Mouse (Mus musculus) midbrain, embryonic 14.5 days (tissue): ENCODE data around the gene Pcbp3. TPM values are rescaled to one million over a fixed set of nuclear protein-coding genes. Genes with fewer than 3 reads are reported as not detected.

Source experiments
- ATAC-seq: fragments of 200-750 bp; cut with Nextera tagmentation; 2 replicates; pipeline ENCODE4 v1.8.0; 2017; ENCODE audit warnings: moderate number of reproducible peaks, moderate library complexity; ENCODE audit not compliant: low FRiP score, low TSS enrichment
- DNase-seq: peaks from one replicate; pipeline ENCODE4 v3.0.0-alpha.2; 2015
- H3K27ac ChIP-seq: fragments of 300-500 bp; sonication (generic); replicated peaks from 2 replicates; pipeline ENCODE4 v1.5.1; 2014; ENCODE audit warnings: mild to moderate bottlenecking, low read depth, low read length, moderate library complexity
- H3K27me3 ChIP-seq: fragments of 300-500 bp; sonication (generic); 2 replicates; pipeline ENCODE4 v1.6.1; 2014; ENCODE audit warnings: low read length, control low read depth, mixed read lengths; ENCODE audit not compliant: control insufficient read depth, insufficient read depth
- H3K36me3 ChIP-seq: fragments of 300-500 bp; sonication (generic); 2 replicates; pipeline ENCODE4 v1.6.1; 2014; ENCODE audit warnings: low read length, control low read depth; ENCODE audit not compliant: control insufficient read depth, insufficient read depth
- H3K4me1 ChIP-seq: fragments of 300-500 bp; sonication (generic); 2 replicates; pipeline ENCODE4 v1.6.1; 2014; ENCODE audit warnings: mild to moderate bottlenecking, antibody characterized with exemption, low read length, control low read depth; ENCODE audit not compliant: control insufficient read depth, insufficient read depth
- H3K4me2 ChIP-seq: fragments of 300-500 bp; sonication (generic); 2 replicates; pipeline ENCODE4 v1.6.1; 2014; ENCODE audit warnings: mild to moderate bottlenecking, low read length, moderate library complexity
- H3K4me3 ChIP-seq: fragments of 300-500 bp; sonication (generic); replicated peaks from 2 replicates; pipeline ENCODE4 v1.5.1; 2014; ENCODE audit warnings: low read depth, low read length
- H3K9ac ChIP-seq: fragments of 300-500 bp; sonication (generic); replicated peaks from 2 replicates; pipeline ENCODE4 v1.6.1; 2014; ENCODE audit warnings: mild to moderate bottlenecking, low read length, moderate library complexity
- H3K9me3 ChIP-seq: fragments of 300-500 bp; sonication (generic); 2 replicates; pipeline ENCODE4 v1.6.1; 2016; ENCODE audit warnings: low read length, control low read depth, mixed read lengths; ENCODE audit not compliant: control insufficient read depth
- WGBS: fragments of 180-500 bp; shearing (Covaris S2); extraction: QIAGEN DNeasy Blood & Tissue Kit; methylation state at CpG from one replicate; pipeline ENCODE4 v1.1.7; 2014; 5-methylcytosine and 5-hydroxymethylcytosine counted together
- polyA plus RNA-seq: library from polyadenylated mRNA; unstranded; fragments of >200 nt; fragmentation: Nextera tagmentation; extraction: Ambion mirVana; gene quantifications from 2 replicates; pipeline ENCODE4 v1.2.1, GENCODE M21; 2014

Gene Pcbp3
- polyA plus RNA-seq, 1 experiment from 2014 or later, result 37.3 TPM

DNA sequence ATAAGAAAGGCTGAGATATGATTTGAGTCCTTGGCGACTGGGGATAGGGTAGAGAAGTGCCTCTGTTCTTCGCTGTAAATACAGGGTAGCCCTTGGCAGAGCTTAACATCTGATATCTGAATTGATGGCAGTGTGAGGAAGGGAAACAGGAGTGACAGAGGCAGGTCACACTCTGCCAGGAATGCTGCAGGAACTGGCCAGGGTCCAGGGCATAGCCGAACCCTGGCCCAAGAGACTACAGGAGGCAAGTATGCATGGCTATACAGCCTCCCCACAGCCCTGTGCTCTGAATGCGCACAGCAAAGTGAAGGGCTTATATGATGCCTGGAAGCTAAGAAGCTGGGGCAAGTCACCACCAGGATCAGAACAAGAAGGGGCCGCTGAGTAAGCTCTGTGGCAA lies 79.8 kb downstream of the Pcbp3 start:
- no peak overlapping the region for H3K9ac ChIP-seq
- no peak overlapping the region for H3K4me2 ChIP-seq
- DNase-seq (no peak), ATAC-seq (no peak)
- no peaks in the 10 kb centered on the region for H3K36me3 ChIP-seq
- H3K27ac ChIP-seq, result no peak overlapping the region
- H3K4me3 ChIP-seq, result no peak overlapping the region
- no peaks in the 10 kb centered on the region for H3K9me3 ChIP-seq
- H3K4me1 ChIP-seq, result peaks cover 16% of the 10 kb centered on the region
- WGBS, result 70% methylated on average over 5 of the region's 5 CpGs
- no peaks in the 10 kb centered on the region for H3K27me3 ChIP-seq

DNA sequence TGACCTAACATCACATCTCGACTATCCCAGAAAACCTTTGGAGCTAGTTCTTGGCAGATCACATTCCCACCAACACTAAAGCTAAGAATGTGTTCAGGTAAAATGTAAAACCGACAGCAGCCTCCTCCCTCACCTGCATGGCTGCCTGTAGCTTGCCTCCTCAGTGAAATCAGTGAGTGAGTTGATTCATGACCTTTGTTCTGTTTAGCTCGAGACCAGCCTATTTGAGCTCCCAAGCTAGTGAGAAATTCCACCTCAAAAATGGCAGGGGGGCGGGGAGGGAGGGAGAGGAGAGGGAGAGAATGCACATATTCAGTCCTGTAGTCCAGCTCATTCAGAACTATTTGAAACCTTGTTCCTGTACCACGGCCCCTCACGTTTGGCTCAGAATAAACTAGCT lies 86.4 kb downstream of the Pcbp3 start:
- no peak for ATAC-seq
- WGBS, result 88% methylated on average over 6 of the region's 6 CpGs
- H3K27me3 ChIP-seq, result no peaks in the 10 kb centered on the region
- no peaks in the 10 kb centered on the region for H3K36me3 ChIP-seq
- H3K4me1 ChIP-seq, result no peaks in the 10 kb centered on the region
- no peak overlapping the region for H3K27ac ChIP-seq
- no peak overlapping the region for H3K4me3 ChIP-seq
- H3K4me2 ChIP-seq, result no peak overlapping the region
- H3K9me3 ChIP-seq, result no peaks in the 10 kb centered on the region
- no peak for DNase-seq
- H3K9ac ChIP-seq, result no peak overlapping the region

- ATAC-seq (no peak), DNase-seq (no peak)
- H3K4me1 ChIP-seq, result no peaks in the 10 kb centered on the region
- no peaks in the 10 kb centered on the region for H3K27me3 ChIP-seq
- 84% methylated on average over 5 of the region's 5 CpGs for WGBS
- H3K27ac ChIP-seq, result no peak overlapping the region
- no peaks in the 10 kb centered on the region for H3K36me3 ChIP-seq
- H3K9me3 ChIP-seq, result no peaks in the 10 kb centered on the region
- no peak overlapping the region for H3K4me3 ChIP-seq
- H3K4me2 ChIP-seq, result no peak overlapping the region
- H3K9ac ChIP-seq, result no peak overlapping the region
Measured at GRCm38 (mm10) chr10:76874879-76875278, 86.8 kb downstream of the Pcbp3 start.

GRCm38 (mm10) chr10:76874398-76874797 lies 87.3 kb downstream of the Pcbp3 start:
- DNase-seq, result no peak
- no peak overlapping the region for H3K27ac ChIP-seq

DNA sequence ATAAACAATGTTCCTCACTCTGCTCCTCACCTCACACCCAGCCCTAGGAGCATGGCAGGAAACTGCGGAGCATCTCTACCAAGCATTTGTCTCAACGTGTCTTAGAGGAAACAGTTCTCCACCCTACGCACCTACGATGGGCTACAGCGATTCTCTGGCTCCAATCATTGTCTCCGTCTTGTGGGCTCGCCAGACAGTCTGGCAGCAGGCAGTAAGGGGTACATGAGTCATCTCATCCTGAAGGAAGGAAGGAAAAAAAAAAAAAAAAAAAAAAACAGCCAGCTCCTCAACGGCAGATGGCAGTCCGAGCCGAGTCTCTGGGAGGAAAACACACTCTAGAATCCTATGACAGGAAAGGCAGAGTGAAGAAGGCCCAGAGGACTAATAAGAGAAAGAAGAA lies 87.7 kb downstream of the Pcbp3 start:
- Histone ChIP-seq H3K4me1 (no peaks in the 10 kb centered on the region), H3K4me3 (no peak overlapping the region), H3K4me2 (no peak overlapping the region), H3K36me3 (no peaks in the 10 kb centered on the region), H3K9me3 (no peaks in the 10 kb centered on the region), H3K27ac (no peak overlapping the region), H3K27me3 (no peaks in the 10 kb centered on the region), H3K9ac (no peak overlapping the region)
- ATAC-seq, result no peak
- 87% methylated on average over 10 of the region's 10 CpGs for WGBS
- DNase-seq, result no peak

More at GRCm38 (mm10) chr10:76874398-76874797, 87.3 kb downstream of the Pcbp3 start:
- Histone ChIP-seq H3K4me1 (no peaks in the 10 kb centered on the region), H3K9me3 (no peaks in the 10 kb centered on the region), H3K27me3 (no peaks in the 10 kb centered on the region), H3K4me2 (no peak overlapping the region), H3K36me3 (no peaks in the 10 kb centered on the region), H3K4me3 (no peak overlapping the region), H3K9ac (no peak overlapping the region)
- ATAC-seq, result no peak
- 95% methylated on average over 1 of the region's 1 CpGs for WGBS

DNA sequence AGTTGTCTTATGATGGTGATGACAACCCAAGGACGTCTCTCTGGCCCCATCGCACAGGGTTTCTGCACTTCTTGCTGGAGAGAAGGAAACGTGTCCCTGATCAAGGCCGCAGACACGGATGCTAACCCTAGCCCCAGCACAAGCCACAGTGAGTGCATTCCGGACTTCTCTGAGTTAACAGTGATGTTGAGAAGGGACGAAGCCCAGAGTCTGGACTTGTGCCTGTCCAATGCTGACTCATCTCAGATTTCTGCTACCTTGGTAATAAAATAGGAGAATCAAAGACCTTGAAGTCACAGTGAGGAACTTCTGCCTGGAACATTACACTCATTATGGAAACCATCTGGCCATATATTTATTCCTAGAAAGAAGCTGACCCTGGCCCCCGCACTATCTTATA lies 89.0 kb downstream of the Pcbp3 start:
- no peaks in the 10 kb centered on the region for H3K36me3 ChIP-seq
- no peaks in the 10 kb centered on the region for H3K9me3 ChIP-seq
- no peak for DNase-seq
- H3K4me3 ChIP-seq, result no peak overlapping the region
- 92% methylated on average over 8 of the region's 8 CpGs for WGBS
- H3K9ac ChIP-seq, result no peak overlapping the region
- no peaks in the 10 kb centered on the region for H3K27me3 ChIP-seq
- H3K4me2 ChIP-seq, result no peak overlapping the region
- no peak for ATAC-seq
- no peaks in the 10 kb centered on the region for H3K4me1 ChIP-seq
- no peak overlapping the region for H3K27ac ChIP-seq

GRCm38 (mm10) chr10:76865936-76866335 lies 95.8 kb downstream of the Pcbp3 start:
- no peak overlapping the region for H3K4me2 ChIP-seq
- H3K4me1 ChIP-seq, result no peaks in the 10 kb centered on the region
- no peaks in the 10 kb centered on the region for H3K9me3 ChIP-seq
- H3K36me3 ChIP-seq, result no peaks in the 10 kb centered on the region
- no peak overlapping the region for H3K27ac ChIP-seq
- no peak for ATAC-seq
- no peak for DNase-seq
- H3K27me3 ChIP-seq, result no peaks in the 10 kb centered on the region
- no peak overlapping the region for H3K9ac ChIP-seq
- H3K4me3 ChIP-seq, result no peak overlapping the region

DNA sequence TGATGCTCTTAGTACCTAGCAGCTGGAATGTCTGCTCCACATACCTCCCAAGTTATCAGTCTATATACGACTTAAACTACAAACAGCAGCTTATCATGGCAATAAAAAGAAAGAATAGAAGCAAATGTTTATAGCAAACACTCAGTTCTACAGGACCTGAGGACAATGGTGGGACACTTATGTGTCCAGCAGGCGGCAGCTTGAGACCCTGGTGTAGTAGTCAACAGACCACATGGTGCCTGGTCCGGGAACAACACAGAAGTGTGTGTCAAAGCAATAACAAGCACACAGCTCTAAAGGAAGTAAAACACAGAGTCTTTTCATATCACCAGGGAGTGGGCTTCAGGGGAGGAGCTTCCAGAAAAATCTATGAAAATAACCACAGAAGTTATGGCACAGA lies 100.7 kb downstream of the Pcbp3 start:
- Histone ChIP-seq H3K27ac (no peak overlapping the region), H3K4me2 (no peak overlapping the region), H3K4me1 (peaks cover 3% of the 10 kb centered on the region; the same call in 1 of the 2 replicates), H3K4me3 (no peak overlapping the region), H3K36me3 (no peaks in the 10 kb centered on the region), H3K9ac (no peak overlapping the region), H3K27me3 (no peaks in the 10 kb centered on the region), H3K9me3 (no peaks in the 10 kb centered on the region)
- DNase-seq (no peak), ATAC-seq (no peak)
- 77% methylated on average over 3 of the region's 3 CpGs for WGBS

DNA sequence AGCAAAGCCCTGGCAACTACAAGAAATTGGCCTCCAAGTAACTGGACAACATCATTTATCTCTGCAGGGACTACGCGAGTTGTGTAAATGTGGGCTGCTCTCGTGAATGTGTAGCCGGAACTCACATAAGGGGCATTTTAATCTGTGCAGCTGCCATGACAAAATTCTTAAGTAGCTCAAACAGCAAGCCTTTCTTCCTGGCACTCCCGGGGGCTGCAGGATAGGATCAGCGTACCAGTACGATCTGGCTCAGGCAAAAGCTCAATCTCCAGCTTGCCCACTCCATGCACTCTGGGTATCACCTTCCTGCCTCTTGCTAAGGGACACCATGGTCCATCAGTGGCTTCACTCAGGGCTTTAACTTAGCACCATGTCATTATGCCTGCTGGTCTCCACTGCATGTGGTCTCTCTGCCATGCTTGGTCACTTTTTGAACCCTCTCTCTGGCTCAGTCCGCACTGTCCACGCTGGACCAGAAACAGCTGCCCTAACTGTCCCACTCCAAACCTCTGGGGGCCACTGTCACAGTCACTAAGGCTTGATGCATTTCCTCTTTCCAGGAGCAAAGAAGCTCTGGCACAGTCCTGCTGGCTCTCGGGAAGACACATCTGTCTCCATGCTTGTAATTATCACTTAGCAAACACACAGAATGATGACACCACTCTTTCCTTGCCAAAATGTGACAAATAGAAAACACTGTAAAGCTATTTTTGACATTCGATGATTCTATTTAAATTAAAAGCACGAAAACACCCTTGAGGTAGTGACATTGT lies 102.1 kb downstream of the Pcbp3 start:
- H3K9me3 ChIP-seq, result no peaks in the 10 kb centered on the region
- H3K4me2 ChIP-seq, result no peak overlapping the region
- DNase-seq, result peak; percentile 24
- H3K4me1 ChIP-seq, result peaks cover 3% of the 10 kb centered on the region; the same call in 1 of the 2 replicates
- no peaks in the 10 kb centered on the region for H3K27me3 ChIP-seq
- 62% methylated on average over 12 of the region's 12 CpGs for WGBS
- H3K4me3 ChIP-seq, result no peak overlapping the region
- no peaks in the 10 kb centered on the region for H3K36me3 ChIP-seq
- H3K27ac ChIP-seq, result 0 out of 2 replicates have a peak overlapping the region, but pooled peaks have one; percentile 20
- H3K9ac ChIP-seq, result no peak overlapping the region
- no peak for ATAC-seq
